Mouse (Mus musculus): ENCODE data around the gene Mlxip.

GRCm38 (mm10) chr5:123444849-123445334 lies 50.3 kb downstream of the Mlxip start:
- TF ChIP-seq CTCF (IDR thresholded peaks at IDR 0.05; ENCODE audit: borderline replicate concordance, extremely low read depth, insufficient read depth, insufficient read length) (no peak), POLR2A (IDR thresholded peaks at IDR 0.05; ENCODE audit: borderline replicate concordance, extremely low read depth, insufficient read depth, insufficient read length, poor library complexity, severe bottlenecking) (no peak)
